Comparison of ENCODE assay signal across 20 mouse cellular contexts in the genomic region with DNA sequence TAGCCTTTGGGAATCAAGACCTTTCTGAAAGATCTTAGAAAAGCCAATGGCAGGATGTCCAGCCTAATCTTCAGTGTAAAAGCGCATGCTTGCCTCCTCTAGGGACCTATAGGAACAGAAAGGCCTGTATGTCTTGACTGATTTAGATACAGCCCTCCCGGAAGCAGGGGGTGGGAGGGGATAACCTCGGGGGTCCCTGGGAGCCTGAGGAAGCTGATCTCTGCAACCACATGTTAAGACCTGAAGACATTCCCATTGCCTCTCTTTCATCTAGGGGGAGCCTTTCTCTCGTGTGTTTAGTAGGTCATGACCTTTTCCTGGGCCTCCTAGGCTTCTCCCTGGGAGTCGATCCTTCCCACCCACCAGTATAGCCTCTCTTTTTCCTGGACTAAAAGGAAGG.
DNase-seq lines count a peak whose midpoint lies in the region; ATAC-seq lines count a peak whose summit lies in the region.
"Had no signal": no experiment of that assay in that cellular context is flagged by ENCODE, and none has a peak within 500 bp of the region (broad histone marks: within the 10 kb centered on the region; RNA-seq: fewer than 3 reads in every experiment).

No protein-coding gene starts in this region.

- H3K9me3 ChIP-seq in forebrain, embryonic 11.5 days (ENCODE audit: control insufficient read depth, low read length), result no peaks in the 10 kb centered on the region
- no peaks in the 10 kb centered on the region for H3K9me3 ChIP-seq in forebrain, embryonic 16.5 days (ENCODE audit: control insufficient read depth, low read length)
- no peaks in the 10 kb centered on the region for H3K9me3 ChIP-seq in midbrain, embryonic 11.5 days (ENCODE audit: control insufficient read depth, low read length)
- no peaks in the 10 kb centered on the region for H3K9me3 ChIP-seq in midbrain, embryonic 16.5 days (replicated peaks; ENCODE audit: control insufficient read depth, low read length, poor library complexity, severe bottlenecking)
- H3K9me3 ChIP-seq: heart, embryonic 15.5 days; hindbrain, embryonic 15.5 days had no signal

- peaks cover 23% of the 10 kb centered on the region for H3K4me1 ChIP-seq in forebrain, embryonic 11.5 days (replicated peaks; ENCODE audit: control insufficient read depth, insufficient read depth, low read length)
- peaks cover 11% of the 10 kb centered on the region for H3K4me1 ChIP-seq in forebrain, embryonic 16.5 days (replicated peaks; ENCODE audit: control insufficient read depth, insufficient read depth, low read length)
- H3K4me1 ChIP-seq in midbrain, embryonic 11.5 days (ENCODE audit: control insufficient read depth, insufficient read depth, low read length), result peaks cover 22% of the 10 kb centered on the region
- H3K4me1 ChIP-seq in midbrain, embryonic 16.5 days (ENCODE audit: control insufficient read depth, insufficient read depth, low read length), result peaks cover 5% of the 10 kb centered on the region

- no peak overlapping the region for H3K9ac ChIP-seq in forebrain, embryonic 11.5 days (ENCODE audit: low read length)
- no peak overlapping the region for H3K9ac ChIP-seq in forebrain, embryonic 16.5 days (replicated peaks; ENCODE audit: low read depth, low read length)
- no peak overlapping the region for H3K9ac ChIP-seq in midbrain, embryonic 11.5 days (ENCODE audit: low read length)
- no peak overlapping the region for H3K9ac ChIP-seq in midbrain, embryonic 16.5 days (ENCODE audit: low read depth, low read length)
- H3K9ac ChIP-seq: forebrain, postnatal 0 days; heart, embryonic 15.5 days; hindbrain, embryonic 15.5 days had no signal

- 26% methylated on average over 5 of the region's 5 CpGs for WGBS in forebrain, embryonic 11.5 days
- WGBS in forebrain, embryonic 16.5 days, result 37% methylated on average over 5 of the region's 5 CpGs
- 20% methylated on average over 5 of the region's 5 CpGs for WGBS in midbrain, embryonic 11.5 days
- 29% methylated on average over 5 of the region's 5 CpGs for WGBS in midbrain, embryonic 16.5 days

- DNase-seq in forebrain, embryonic 11.5 days (ENCODE audit: low spot score), result peak; percentile 24
- peak; percentile 73 for DNase-seq in midbrain, embryonic 11.5 days (ENCODE audit: low spot score, missing footprints)
- peak; percentile 39 for DNase-seq in embryo, embryonic 11 days
- peak; percentile 54 for DNase-seq in mesoderm, embryonic 11.5 days (ENCODE audit: low read depth, low spot score)
- no peak for DNase-seq in adrenal gland, postnatal 36 days
- no peak for DNase-seq in retina, embryonic 14.5 days (ENCODE audit: low spot score)
- DNase-seq: adrenal gland, adult 8-10 months; cerebellum, adult 11-12 months; cerebellum, adult 9-10 months; cerebellum, postnatal 36 days; forebrain, postnatal 0 days; gastrocnemius, postnatal 14 days; heart, adult 2 months; heart, postnatal 14 days had no signal

- H3K27me3 ChIP-seq in forebrain, embryonic 11.5 days (ENCODE audit: control insufficient read depth, insufficient read depth, low read length), result no peaks in the 10 kb centered on the region; the same call in 1 of the 2 replicates
- no peaks in the 10 kb centered on the region for H3K27me3 ChIP-seq in forebrain, embryonic 16.5 days (replicated peaks; ENCODE audit: control insufficient read depth, insufficient read depth, low read length)
- no peaks in the 10 kb centered on the region for H3K27me3 ChIP-seq in midbrain, embryonic 11.5 days (ENCODE audit: control insufficient read depth, insufficient read depth, low read length)
- H3K27me3 ChIP-seq in midbrain, embryonic 16.5 days (ENCODE audit: control insufficient read depth, insufficient read depth, low read depth, low read length), result no peaks in the 10 kb centered on the region
- H3K27me3 ChIP-seq: hindbrain, embryonic 15.5 days had no signal

- H3K4me3 ChIP-seq in forebrain, embryonic 11.5 days (ENCODE audit: low read depth, low read length), result no peak overlapping the region
- H3K4me3 ChIP-seq in forebrain, embryonic 16.5 days (replicated peaks; ENCODE audit: low read length), result no peak overlapping the region
- no peak overlapping the region for H3K4me3 ChIP-seq in midbrain, embryonic 11.5 days (ENCODE audit: low read depth, low read length)
- no peak overlapping the region for H3K4me3 ChIP-seq in midbrain, embryonic 16.5 days (ENCODE audit: low read depth, low read length)
- H3K4me3 ChIP-seq: heart, adult 2 months; heart, embryonic 15.5 days; hindbrain, embryonic 15.5 days had no signal

- H3K36me3 ChIP-seq in forebrain, embryonic 11.5 days (ENCODE audit: control insufficient read depth, insufficient read depth, low read length), result no peaks in the 10 kb centered on the region
- no peaks in the 10 kb centered on the region for H3K36me3 ChIP-seq in forebrain, embryonic 16.5 days (ENCODE audit: control insufficient read depth, insufficient read depth)
- no peaks in the 10 kb centered on the region for H3K36me3 ChIP-seq in midbrain, embryonic 11.5 days (ENCODE audit: control insufficient read depth, insufficient read depth, low read length)
- no peaks in the 10 kb centered on the region for H3K36me3 ChIP-seq in midbrain, embryonic 16.5 days (ENCODE audit: control insufficient read depth, insufficient read depth, low read length)
- H3K36me3 ChIP-seq: heart, embryonic 15.5 days; hindbrain, embryonic 15.5 days had no signal

- ATAC-seq in forebrain, embryonic 11.5 days (replicated peaks; ENCODE audit: low FRiP score), result no peak
- no peak for ATAC-seq in forebrain, embryonic 16.5 days
- ATAC-seq in midbrain, embryonic 11.5 days (ENCODE audit: low FRiP score), result no peak
- no peak for ATAC-seq in midbrain, embryonic 16.5 days
- ATAC-seq: forebrain, postnatal 0 days; intestine, embryonic 16.5 days had no signal

- H3K4me2 ChIP-seq in forebrain, embryonic 11.5 days (ENCODE audit: low read depth, low read length, severe bottlenecking), result no peak overlapping the region
- no peak overlapping the region for H3K4me2 ChIP-seq in forebrain, embryonic 16.5 days (ENCODE audit: low read length)
- H3K4me2 ChIP-seq in midbrain, embryonic 11.5 days, result no peak overlapping the region
- no peak overlapping the region for H3K4me2 ChIP-seq in midbrain, embryonic 16.5 days (ENCODE audit: low read length)
- H3K4me2 ChIP-seq: heart, embryonic 11.5 days; heart, embryonic 15.5 days; hindbrain, embryonic 15.5 days had no signal

- no peak overlapping the region for H3K27ac ChIP-seq in forebrain, embryonic 11.5 days (ENCODE audit: low read depth, low read length)
- H3K27ac ChIP-seq in forebrain, embryonic 16.5 days (ENCODE audit: low read length), result no peak overlapping the region
- no peak overlapping the region for H3K27ac ChIP-seq in midbrain, embryonic 11.5 days (ENCODE audit: low read depth, low read length)
- H3K27ac ChIP-seq in midbrain, embryonic 16.5 days (ENCODE audit: low read length), result no peak overlapping the region
- H3K27ac ChIP-seq: heart, adult 2 months; heart, embryonic 15.5 days; hindbrain, embryonic 15.5 days had no signal

Comparison
In these comparisons a context has a peak if more than half of its experiments do, and no peak if none do; other contexts are left out.
1. DNase-seq: peak in forebrain, embryonic 11.5 days (single experiment), midbrain, embryonic 11.5 days (single experiment), embryo, embryonic 11 days (single experiment) and mesoderm, embryonic 11.5 days (single experiment); none in adrenal gland, postnatal 36 days (0 of 2) and retina, embryonic 14.5 days (single experiment).